Mouse (Mus musculus) embryonic facial prominence, embryonic 13.5 days (tissue): ENCODE results near the gene Kcnh2. TPM values are rescaled to one million over a fixed set of nuclear protein-coding genes. Genes with fewer than 3 reads are reported as not detected.

Experiments used
- ATAC-seq: fragments of 200-750 bp; cut with Nextera tagmentation; 2 replicates; pipeline ENCODE4 v1.8.0; 2017; ENCODE audit warnings: low read depth; ENCODE audit not compliant: insufficient number of reproducible peaks, insufficient read depth, low FRiP score, low TSS enrichment
- H3K27ac ChIP-seq: fragments of 300-500 bp; sonication (generic); 2 replicates; pipeline ENCODE4 v1.5.1; 2015; ENCODE audit warnings: moderate library complexity, mild to moderate bottlenecking, inconsistent platforms
- H3K27me3 ChIP-seq: fragments of 300-500 bp; sonication (generic); 2 replicates; pipeline ENCODE4 v1.6.1; 2015; ENCODE audit warnings: mild to moderate bottlenecking, inconsistent platforms
- H3K36me3 ChIP-seq: fragments of 300-500 bp; sonication (generic); 2 replicates; pipeline ENCODE4 v1.6.1; 2015; ENCODE audit warnings: mild to moderate bottlenecking, inconsistent platforms
- H3K4me1 ChIP-seq: fragments of 300-500 bp; sonication (generic); 2 replicates; pipeline ENCODE4 v1.6.1; 2015; ENCODE audit warnings: inconsistent platforms
- H3K4me2 ChIP-seq: fragments of 300-500 bp; sonication (generic); 2 replicates; pipeline ENCODE4 v1.6.1; 2015; ENCODE audit warnings: moderate library complexity, mild to moderate bottlenecking, inconsistent platforms
- H3K4me3 ChIP-seq: fragments of 300-500 bp; sonication (generic); 2 replicates; pipeline ENCODE4 v1.5.1; 2015; ENCODE audit warnings: mild to moderate bottlenecking, inconsistent platforms
- H3K9ac ChIP-seq: fragments of 300-500 bp; sonication (generic); 2 replicates; pipeline ENCODE4 v1.6.1; 2015; ENCODE audit warnings: mild to moderate bottlenecking, inconsistent platforms
- H3K9me3 ChIP-seq: fragments of 300-500 bp; sonication (generic); 2 replicates; pipeline ENCODE4 v1.6.1; 2016; ENCODE audit warnings: inconsistent platforms
- WGBS: fragments of 180-500 bp; shearing (Covaris S2); methylation state at CpG from one replicate; pipeline ENCODE4 v1.1.7; 2015; ENCODE audit warnings: mixed read lengths; 5-methylcytosine and 5-hydroxymethylcytosine counted together
- polyA plus RNA-seq: library from polyadenylated mRNA; unstranded; fragments of >200 nt; fragmentation: Nextera tagmentation; extraction: Ambion mirVana; gene quantifications from 2 replicates; pipeline ENCODE4 v1.2.1, GENCODE M21; 2015

Gene Kcnh2
- polyA plus RNA-seq, 1 experiment from 2014 or later = 1.3 TPM

DNA sequence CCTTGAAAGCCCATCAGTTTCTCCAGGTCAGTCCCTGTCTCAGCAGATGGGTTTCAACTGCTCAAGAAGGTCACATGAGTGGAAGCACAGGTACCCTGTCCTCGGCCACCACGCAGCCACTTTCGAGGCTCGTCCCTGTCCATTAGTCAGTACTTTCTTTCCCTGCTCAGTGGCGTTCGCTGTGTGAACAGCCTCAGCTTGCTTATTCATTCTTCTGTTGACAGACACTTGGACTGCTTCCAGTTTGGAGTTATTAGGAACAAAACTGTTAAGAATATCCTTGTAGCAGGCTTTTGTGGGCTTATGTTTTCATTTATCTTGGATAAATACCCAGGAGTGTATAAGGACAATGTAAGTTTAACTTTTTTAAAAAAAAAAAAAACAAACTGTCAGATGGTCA, 22.8 kb upstream of the Kcnh2 start:
- Histone ChIP-seq H3K36me3 (no peaks in the 10 kb centered on the region), H3K9me3 (no peaks in the 10 kb centered on the region), H3K27ac (no peak overlapping the region), H3K4me1 (peaks cover 3% of the 10 kb centered on the region; the same call in 1 of the 2 replicates), H3K4me2 (no peak overlapping the region), H3K4me3 (no peak overlapping the region), H3K9ac (no peak overlapping the region), H3K27me3 (no peaks in the 10 kb centered on the region)
- 57% methylated on average over 6 of the region's 6 CpGs for WGBS
- ATAC-seq = no peak

DNA sequence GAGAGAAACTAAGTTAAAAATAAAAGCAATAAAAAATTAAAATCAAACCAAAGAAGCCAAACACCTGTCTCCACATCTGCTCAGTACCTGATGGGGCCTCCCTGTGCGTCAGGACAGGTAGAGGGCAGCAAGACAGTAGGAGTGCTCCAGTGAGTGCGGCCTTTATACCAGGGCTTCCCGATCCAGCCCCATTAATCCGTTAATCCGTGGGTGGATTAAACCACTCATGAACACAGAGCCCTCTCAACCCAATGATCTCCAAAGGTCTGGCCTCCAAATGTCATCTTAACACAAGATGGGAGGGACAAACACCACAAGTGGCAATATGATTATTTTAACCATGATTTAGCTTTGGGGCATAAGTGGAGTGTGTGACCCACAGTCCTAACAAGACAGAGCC, 22.4 kb upstream of the Kcnh2 start:
- no peaks in the 10 kb centered on the region for H3K27me3 ChIP-seq
- peaks cover 3% of the 10 kb centered on the region; the same call in 1 of the 2 replicates for H3K4me1 ChIP-seq
- no peak for ATAC-seq
- H3K27ac ChIP-seq = no peak overlapping the region
- no peak overlapping the region for H3K4me3 ChIP-seq
- WGBS = 73% methylated on average over 5 of the region's 5 CpGs
- no peak overlapping the region for H3K9ac ChIP-seq
- H3K4me2 ChIP-seq = no peak overlapping the region
- no peaks in the 10 kb centered on the region for H3K9me3 ChIP-seq
- H3K36me3 ChIP-seq = no peaks in the 10 kb centered on the region

DNA sequence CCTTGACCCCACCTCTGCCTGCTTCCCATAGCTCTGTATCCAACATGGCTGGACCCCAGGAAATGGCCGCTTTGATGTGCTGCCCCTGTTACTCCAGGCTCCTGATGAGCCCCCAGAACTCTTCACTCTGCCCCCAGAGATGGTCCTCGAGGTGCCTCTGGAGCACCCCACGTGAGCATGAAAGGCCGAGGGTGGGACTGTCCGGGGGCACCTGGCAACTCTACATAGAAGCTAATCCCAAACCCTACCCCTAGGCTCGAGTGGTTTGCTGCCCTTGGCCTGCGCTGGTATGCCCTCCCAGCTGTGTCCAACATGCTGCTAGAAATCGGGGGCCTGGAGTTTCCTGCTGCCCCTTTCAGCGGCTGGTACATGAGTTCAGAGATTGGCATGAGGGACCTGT, 18.4 kb upstream of the Kcnh2 start:
- no peaks in the 10 kb centered on the region for H3K9me3 ChIP-seq
- no peaks in the 10 kb centered on the region for H3K36me3 ChIP-seq
- no peak overlapping the region for H3K27ac ChIP-seq
- WGBS = 69% methylated on average over 9 of the region's 9 CpGs
- ATAC-seq = no peak
- H3K4me1 ChIP-seq = peaks cover 3% of the 10 kb centered on the region; the same call in 1 of the 2 replicates
- no peak overlapping the region for H3K4me2 ChIP-seq
- no peak overlapping the region for H3K9ac ChIP-seq
- H3K4me3 ChIP-seq = no peak overlapping the region
- peaks cover 3% of the 10 kb centered on the region; the same call in 1 of the 2 replicates for H3K27me3 ChIP-seq

DNA sequence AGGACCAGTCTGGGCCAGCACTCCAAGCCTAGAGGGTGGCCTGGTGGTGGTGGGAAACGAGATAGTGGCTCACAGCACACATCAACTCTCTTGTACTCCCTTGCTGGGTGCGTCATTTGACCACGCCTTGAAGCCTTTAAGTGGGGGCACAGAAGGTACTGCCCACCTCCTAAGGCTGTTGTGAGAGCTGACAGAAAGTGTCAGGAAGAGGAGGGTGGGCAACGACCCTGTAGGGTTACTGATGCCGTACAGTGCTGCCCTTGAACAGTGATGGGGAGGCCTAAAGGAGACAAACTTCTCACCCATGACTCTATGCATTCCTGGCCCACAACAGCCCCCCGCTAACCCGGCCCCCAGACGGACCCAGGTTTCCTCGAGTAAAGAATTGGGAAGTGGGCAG, 15.0 kb upstream of the Kcnh2 start:
- no peak for ATAC-seq
- 83% methylated on average over 9 of the region's 9 CpGs for WGBS

DNA sequence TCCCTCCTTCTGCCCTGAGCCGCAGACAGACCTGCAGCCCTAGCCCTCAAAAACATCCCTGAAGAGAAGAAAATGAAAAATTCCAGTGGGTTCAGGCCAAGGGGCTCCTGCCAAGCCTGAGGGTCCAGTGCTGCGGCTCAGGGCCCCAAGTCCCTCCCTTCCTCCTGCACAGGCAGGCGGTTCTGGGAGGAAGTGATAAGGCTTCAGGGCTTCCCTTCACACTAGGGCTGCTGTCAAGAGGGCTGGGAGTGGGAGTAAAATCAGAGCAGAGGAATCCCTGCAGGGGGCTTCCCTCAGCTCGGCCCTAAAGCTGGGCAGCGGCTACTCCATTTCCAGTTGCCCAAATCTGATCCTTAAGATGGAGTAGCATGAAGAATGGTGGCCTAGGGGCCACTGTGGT, 14.1 kb upstream of the Kcnh2 start:
- Histone ChIP-seq H3K9me3 (no peaks in the 10 kb centered on the region), H3K9ac (no peak overlapping the region), H3K27ac (no peak overlapping the region), H3K36me3 (no peaks in the 10 kb centered on the region), H3K4me1 (peaks cover 5% of the 10 kb centered on the region; the same call in 1 of the 2 replicates), H3K4me3 (no peak overlapping the region), H3K4me2 (peak overlapping the region; percentile 7; the same call in 1 of the 2 replicates), H3K27me3 (peaks cover 7% of the 10 kb centered on the region; the same call in 1 of the 2 replicates)
- no peak for ATAC-seq
- 28% methylated on average over 5 of the region's 5 CpGs for WGBS

More for the DNA sequence above, 15.0 kb upstream of the Kcnh2 start:
- H3K4me3 ChIP-seq = no peak overlapping the region
- peaks cover 7% of the 10 kb centered on the region; the same call in 1 of the 2 replicates for H3K27me3 ChIP-seq
- no peak overlapping the region for H3K27ac ChIP-seq
- H3K36me3 ChIP-seq = no peaks in the 10 kb centered on the region
- H3K9me3 ChIP-seq = no peaks in the 10 kb centered on the region
- H3K9ac ChIP-seq = no peak overlapping the region
- H3K4me1 ChIP-seq = no peaks in the 10 kb centered on the region
- H3K4me2 ChIP-seq = no peak overlapping the region

DNA sequence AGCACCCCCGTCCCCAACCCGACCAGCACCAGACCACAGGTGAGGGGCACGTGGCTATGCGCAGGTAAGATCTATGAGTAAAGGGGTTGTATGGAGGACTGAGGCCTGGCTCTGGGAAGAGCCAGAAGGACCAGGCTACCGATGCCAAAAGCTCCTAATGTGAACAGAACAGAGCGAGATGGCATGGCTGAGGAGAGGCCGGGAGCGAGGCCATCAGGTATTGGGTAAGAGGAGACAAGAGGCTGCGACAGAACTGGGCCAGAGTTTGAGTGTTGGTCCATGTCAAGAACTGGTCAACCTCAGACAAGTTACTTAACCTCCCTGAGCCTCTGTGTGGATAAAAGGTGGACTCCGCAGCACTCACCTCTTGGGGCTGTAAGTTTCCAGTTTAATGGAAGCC, 13.6 kb upstream of the Kcnh2 start:
- no peaks in the 10 kb centered on the region for H3K36me3 ChIP-seq
- H3K9ac ChIP-seq = no peak overlapping the region
- H3K27ac ChIP-seq = no peak overlapping the region
- H3K4me3 ChIP-seq = peak overlapping the region; percentile 12; the same call in 1 of the 2 replicates
- WGBS = 88% methylated on average over 10 of the region's 10 CpGs
- H3K27me3 ChIP-seq = peaks cover 7% of the 10 kb centered on the region; the same call in 1 of the 2 replicates
- peaks cover 5% of the 10 kb centered on the region; the same call in 1 of the 2 replicates for H3K4me1 ChIP-seq
- no peaks in the 10 kb centered on the region for H3K9me3 ChIP-seq
- no peak for ATAC-seq
- H3K4me2 ChIP-seq = peak overlapping the region; percentile 7; the same call in 1 of the 2 replicates

DNA sequence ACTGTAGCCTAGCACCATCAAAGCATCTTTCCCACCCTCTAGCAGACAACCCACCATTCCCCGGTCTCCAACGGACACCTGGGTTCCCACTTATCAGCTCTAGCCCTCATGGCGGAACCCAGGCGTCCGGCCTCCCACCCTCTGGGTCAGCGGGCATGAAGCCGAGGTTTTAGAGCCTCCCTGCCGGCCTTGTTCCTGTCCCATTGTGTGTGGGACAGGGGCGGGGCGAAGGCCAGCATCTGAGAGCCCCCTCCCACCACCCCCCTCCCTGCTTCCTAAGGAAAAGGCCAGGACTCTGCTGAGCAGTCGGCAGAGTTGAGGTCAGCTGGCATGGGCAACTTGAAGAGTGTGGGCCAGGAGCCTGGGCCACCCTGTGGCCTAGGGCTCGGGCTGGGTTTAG, 13.1 kb upstream of the Kcnh2 start, which contains the start of gene Nos3:
Gene Nos3 (plus strand): TSS at position 303 of the 400 bp plus-strand sequence.
- peaks cover 5% of the 10 kb centered on the region; the same call in 1 of the 2 replicates for H3K4me1 ChIP-seq
- H3K4me2 ChIP-seq = peak within 1 kb of the TSS; percentile 7; the same call in 1 of the 2 replicates
- H3K9ac ChIP-seq = no peak within 1 kb of the TSS
- no peak for ATAC-seq
- peaks cover 7% of the 10 kb centered on the region; the same call in 1 of the 2 replicates for H3K27me3 ChIP-seq
- 49% methylated on average over 12 of the region's 12 CpGs for WGBS
- H3K9me3 ChIP-seq = no peaks in the 10 kb centered on the region
- peak within 1 kb of the TSS; percentile 12; the same call in 1 of the 2 replicates for H3K4me3 ChIP-seq
- H3K27ac ChIP-seq = no peak within 1 kb of the TSS
- no peaks in the 10 kb centered on the region for H3K36me3 ChIP-seq

DNA sequence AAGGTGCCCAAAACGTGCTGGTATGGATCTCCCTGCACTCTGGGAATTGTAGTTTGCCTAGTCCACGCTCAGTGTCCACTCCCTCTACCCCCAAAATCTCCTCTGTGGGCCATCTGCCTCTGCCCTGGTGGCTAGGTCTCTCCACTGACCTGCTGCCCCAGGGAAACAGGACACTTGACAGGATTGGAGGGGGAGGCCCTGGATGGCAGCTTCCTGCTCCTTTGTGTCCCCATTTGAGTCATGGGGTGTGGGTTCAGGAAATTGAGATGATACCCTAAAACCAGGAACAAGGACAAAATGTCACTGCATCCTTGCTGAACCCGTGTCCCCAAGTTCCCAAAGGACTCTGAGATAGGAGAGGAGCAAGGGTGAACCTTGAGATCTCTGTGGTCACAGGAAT, 12.7 kb upstream of the Kcnh2 start:
- Histone ChIP-seq H3K27ac (no peak overlapping the region), H3K4me1 (peaks cover 5% of the 10 kb centered on the region; the same call in 1 of the 2 replicates), H3K9ac (no peak overlapping the region), H3K4me3 (no peak overlapping the region), H3K9me3 (no peaks in the 10 kb centered on the region), H3K36me3 (no peaks in the 10 kb centered on the region), H3K4me2 (no peak overlapping the region), H3K27me3 (peaks cover 7% of the 10 kb centered on the region; the same call in 1 of the 2 replicates)
- ATAC-seq = no peak
- WGBS = 53% methylated on average over 3 of the region's 3 CpGs

DNA sequence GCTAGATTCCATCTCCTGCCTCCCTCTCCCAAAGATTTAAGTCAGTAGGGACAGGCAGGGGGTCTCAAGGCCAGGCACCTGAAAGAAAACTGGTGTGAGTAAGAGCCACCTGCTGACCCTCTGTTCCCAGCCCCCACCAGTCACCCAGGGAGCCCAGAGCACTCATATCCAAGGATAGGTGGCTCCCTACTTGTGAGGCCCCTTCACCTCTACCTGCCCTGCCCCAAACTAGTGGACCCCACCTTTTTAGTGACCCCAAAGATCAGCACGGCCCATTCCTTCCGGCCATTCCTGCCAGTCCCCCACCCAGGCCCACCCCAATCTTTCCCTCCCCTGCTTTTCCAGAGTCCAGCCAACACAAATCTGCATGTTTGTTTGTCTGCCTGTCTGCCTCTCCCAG, 12.1 kb upstream of the Kcnh2 start:
- Histone ChIP-seq H3K4me2 (no peak overlapping the region), H3K36me3 (no peaks in the 10 kb centered on the region), H3K9me3 (no peaks in the 10 kb centered on the region), H3K27ac (no peak overlapping the region), H3K4me3 (no peak overlapping the region), H3K4me1 (peaks cover 5% of the 10 kb centered on the region; the same call in 1 of the 2 replicates), H3K27me3 (peaks cover 7% of the 10 kb centered on the region; the same call in 1 of the 2 replicates), H3K9ac (no peak overlapping the region)
- 63% methylated on average over 2 of the region's 2 CpGs for WGBS
- no peak for ATAC-seq

DNA sequence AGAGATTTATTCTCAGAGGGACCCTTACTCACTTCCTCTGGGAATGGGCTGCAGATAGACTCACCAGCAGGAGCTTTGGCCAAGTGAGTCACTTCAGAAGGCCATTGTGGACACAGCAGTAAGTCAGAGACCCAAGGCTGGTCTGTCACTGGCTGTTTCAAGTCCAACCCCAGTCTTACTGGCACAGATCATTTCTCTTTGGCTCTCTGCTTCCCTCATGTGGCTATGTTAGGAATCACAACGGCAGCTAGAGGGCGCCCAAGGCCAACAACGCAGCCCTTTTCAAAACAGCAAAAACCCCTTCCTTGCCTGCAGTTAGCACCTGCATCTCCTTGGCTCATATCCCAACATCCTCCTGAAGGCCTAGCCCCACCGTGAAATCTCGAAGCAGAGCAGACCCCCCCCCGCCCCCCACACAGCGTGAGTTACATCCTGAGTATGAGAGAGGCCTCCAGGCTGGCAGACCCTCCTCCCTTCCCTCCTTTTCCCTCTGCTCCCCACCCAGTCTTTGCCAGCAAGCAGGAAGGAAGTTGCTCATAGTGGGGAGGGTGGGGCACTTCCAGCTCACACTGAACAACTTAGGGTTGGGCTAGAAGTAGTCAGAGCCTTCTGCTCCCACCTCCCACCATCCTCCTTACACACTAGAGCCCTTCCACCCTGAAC, 9.5 kb upstream of the Kcnh2 start:
- WGBS = 1% methylated on average over 7 of the region's 7 CpGs
- H3K4me2 ChIP-seq = no peak overlapping the region
- H3K4me1 ChIP-seq = peaks cover 5% of the 10 kb centered on the region; the same call in 1 of the 2 replicates
- peaks cover 7% of the 10 kb centered on the region; the same call in 1 of the 2 replicates for H3K27me3 ChIP-seq
- no peaks in the 10 kb centered on the region for H3K36me3 ChIP-seq
- no peaks in the 10 kb centered on the region for H3K9me3 ChIP-seq
- ATAC-seq = no peak; the same call in 1 of the 2 replicates
- no peak overlapping the region for H3K9ac ChIP-seq
- no peak overlapping the region for H3K27ac ChIP-seq
- no peak overlapping the region for H3K4me3 ChIP-seq

DNA sequence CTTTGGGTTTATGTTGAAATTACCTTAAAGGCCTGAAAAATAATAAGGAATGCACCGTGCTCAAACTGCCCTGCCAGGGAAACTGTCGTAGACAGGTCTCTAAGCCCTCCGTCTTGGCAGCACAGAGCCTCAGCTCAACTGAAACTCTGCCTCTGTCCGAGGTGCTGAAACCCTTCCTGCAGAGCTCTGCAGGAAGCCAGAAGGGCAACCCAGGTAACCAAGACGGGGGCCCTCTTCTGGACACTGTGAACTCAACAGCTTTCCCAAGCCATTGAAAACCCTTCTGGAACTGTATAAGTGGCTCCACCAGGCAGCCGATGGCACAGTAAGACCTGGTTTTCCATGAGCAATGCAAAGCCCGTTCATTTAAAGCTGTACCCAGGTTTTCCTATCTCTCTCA, 6.1 kb upstream of the Kcnh2 start:
- Histone ChIP-seq H3K27ac (no peak overlapping the region), H3K9ac (no peak overlapping the region), H3K9me3 (no peaks in the 10 kb centered on the region), H3K4me2 (no peak overlapping the region), H3K4me3 (no peak overlapping the region), H3K27me3 (peaks cover 24% of the 10 kb centered on the region), H3K4me1 (peaks cover 13% of the 10 kb centered on the region), H3K36me3 (no peaks in the 10 kb centered on the region)
- ATAC-seq = no peak
- 17% methylated on average over 7 of the region's 7 CpGs for WGBS

DNA sequence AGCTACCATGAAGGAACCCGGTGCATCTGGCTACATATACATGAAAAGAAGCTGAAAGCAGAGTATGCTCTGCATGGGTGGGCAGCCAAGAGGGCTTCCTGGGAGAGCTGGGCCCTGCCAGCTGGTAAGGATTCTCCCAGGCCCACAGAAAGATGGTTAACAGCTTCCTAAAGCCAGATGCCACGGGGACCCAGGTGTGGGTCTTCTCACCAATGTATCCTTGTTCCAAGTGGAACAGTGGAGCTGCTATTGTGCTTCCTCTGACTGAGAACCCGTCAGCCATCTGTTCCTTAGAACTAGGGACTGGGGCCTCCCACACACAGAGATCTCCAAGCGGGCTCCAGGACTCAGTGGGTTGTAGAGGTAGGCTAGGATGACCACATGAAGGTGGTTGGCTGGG, 5.4 kb upstream of the Kcnh2 start:
- Histone ChIP-seq H3K9ac (no peak overlapping the region), H3K4me2 (no peak overlapping the region), H3K36me3 (no peaks in the 10 kb centered on the region), H3K4me1 (peaks cover 19% of the 10 kb centered on the region), H3K9me3 (no peaks in the 10 kb centered on the region), H3K4me3 (no peak overlapping the region), H3K27me3 (peaks cover 31% of the 10 kb centered on the region), H3K27ac (no peak overlapping the region)
- ATAC-seq = no peak
- WGBS = 57% methylated on average over 4 of the region's 4 CpGs
